Comparison of ENCODE assay signal across 13 mouse cellular contexts in the genomic region with DNA sequence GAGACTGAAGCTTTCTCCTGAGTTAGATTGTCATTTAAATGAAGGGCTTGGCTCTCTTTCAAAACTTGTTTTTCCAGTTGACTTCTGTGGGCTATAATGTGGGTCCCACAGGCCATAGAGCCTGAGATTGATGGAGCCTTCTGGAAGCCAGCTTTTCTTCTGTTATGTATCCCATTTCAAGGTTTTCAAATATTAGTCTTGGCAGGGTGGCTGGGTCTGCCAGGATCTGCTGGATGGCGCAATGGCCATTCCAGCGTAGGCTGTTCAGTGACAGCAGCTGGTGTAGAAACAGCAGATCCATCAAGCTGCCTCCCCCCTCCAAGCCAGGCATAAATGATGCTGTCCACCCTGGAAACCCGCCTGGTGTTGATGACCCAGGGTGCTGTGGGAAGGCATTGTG.
DNase-seq lines count a peak whose midpoint lies in the region; ATAC-seq and TF ChIP-seq lines count a peak whose summit lies in the region.
"Had no signal": no experiment of that assay in that cellular context is flagged by ENCODE, and none has a peak within 500 bp of the region (broad histone marks: within the 10 kb centered on the region; RNA-seq: fewer than 3 reads in every experiment).

No protein-coding gene starts in this region.

- ATAC-seq in forebrain, embryonic 16.5 days, result peak; percentile 41; the same call in 1 of the 2 replicates
- no peak for ATAC-seq in forebrain, embryonic 11.5 days (replicated peaks; ENCODE audit: low FRiP score)
- ATAC-seq in midbrain, postnatal 0 days (ENCODE audit: low FRiP score), result no peak
- ATAC-seq in midbrain, embryonic 16.5 days, result no peak
- peak; percentile 93 for ATAC-seq in lung, embryonic 16.5 days (ENCODE audit: low read depth)

- H3K4me2 ChIP-seq in forebrain, embryonic 16.5 days (ENCODE audit: low read length), result no peak overlapping the region
- no peak overlapping the region for H3K4me2 ChIP-seq in forebrain, embryonic 11.5 days (ENCODE audit: low read depth, low read length, severe bottlenecking)
- no peak overlapping the region for H3K4me2 ChIP-seq in midbrain, postnatal 0 days (ENCODE audit: low read depth, low read length, poor library complexity, severe bottlenecking)
- no peak overlapping the region for H3K4me2 ChIP-seq in midbrain, embryonic 16.5 days (ENCODE audit: low read length)
- H3K4me2 ChIP-seq in lung, embryonic 16.5 days (ENCODE audit: low read depth, low read length), result no peak overlapping the region

- H3K27ac ChIP-seq in forebrain, embryonic 16.5 days (ENCODE audit: low read length), result no peak overlapping the region
- no peak overlapping the region for H3K27ac ChIP-seq in forebrain, embryonic 11.5 days (ENCODE audit: low read depth, low read length)
- no peak overlapping the region for H3K27ac ChIP-seq in midbrain, postnatal 0 days (ENCODE audit: low read depth, low read length)
- H3K27ac ChIP-seq in midbrain, embryonic 16.5 days (ENCODE audit: low read length), result no peak overlapping the region
- peak overlapping the region; percentile 57; the same call in 1 of the 2 replicates for H3K27ac ChIP-seq in lung, embryonic 16.5 days (ENCODE audit: low read length)
- H3K27ac ChIP-seq: heart, adult 2 months; layer of hippocampus, adult 2 months had no signal

- no peaks in the 10 kb centered on the region for H3K9me3 ChIP-seq in forebrain, embryonic 16.5 days (ENCODE audit: control insufficient read depth, low read length)
- H3K9me3 ChIP-seq in forebrain, embryonic 11.5 days (ENCODE audit: control insufficient read depth, low read length), result no peaks in the 10 kb centered on the region
- no peaks in the 10 kb centered on the region for H3K9me3 ChIP-seq in midbrain, postnatal 0 days (ENCODE audit: low read length)
- no peaks in the 10 kb centered on the region for H3K9me3 ChIP-seq in midbrain, embryonic 16.5 days (replicated peaks; ENCODE audit: control insufficient read depth, low read length, poor library complexity, severe bottlenecking)
- H3K9me3 ChIP-seq in lung, embryonic 16.5 days (ENCODE audit: control insufficient read depth, low read length), result no peaks in the 10 kb centered on the region

- 76% methylated on average over 3 of the region's 3 CpGs for WGBS in forebrain, embryonic 16.5 days
- 94% methylated on average over 3 of the region's 3 CpGs for WGBS in forebrain, embryonic 11.5 days
- WGBS in midbrain, postnatal 0 days, result 83% methylated on average over 3 of the region's 3 CpGs
- 83% methylated on average over 3 of the region's 3 CpGs for WGBS in midbrain, embryonic 16.5 days
- 47% methylated on average over 3 of the region's 3 CpGs for WGBS in lung, embryonic 16.5 days

- no peak overlapping the region for H3K9ac ChIP-seq in forebrain, embryonic 16.5 days (replicated peaks; ENCODE audit: low read depth, low read length)
- no peak overlapping the region for H3K9ac ChIP-seq in forebrain, embryonic 11.5 days (ENCODE audit: low read length)
- no peak overlapping the region for H3K9ac ChIP-seq in midbrain, postnatal 0 days (replicated peaks; ENCODE audit: low read length, poor library complexity, severe bottlenecking)
- H3K9ac ChIP-seq in midbrain, embryonic 16.5 days (ENCODE audit: low read depth, low read length), result no peak overlapping the region
- H3K9ac ChIP-seq in lung, embryonic 16.5 days (ENCODE audit: low read length), result no peak overlapping the region

- H3K4me3 ChIP-seq in forebrain, embryonic 16.5 days (replicated peaks; ENCODE audit: low read length), result no peak overlapping the region
- no peak overlapping the region for H3K4me3 ChIP-seq in forebrain, embryonic 11.5 days (ENCODE audit: low read depth, low read length)
- no peak overlapping the region for H3K4me3 ChIP-seq in midbrain, postnatal 0 days (ENCODE audit: low read depth, low read length)
- H3K4me3 ChIP-seq in midbrain, embryonic 16.5 days (ENCODE audit: low read depth, low read length), result no peak overlapping the region
- H3K4me3 ChIP-seq in lung, embryonic 16.5 days (ENCODE audit: low read length), result no peak overlapping the region
- H3K4me3 ChIP-seq: heart, adult 2 months; layer of hippocampus, adult 2 months had no signal

- no peaks in the 10 kb centered on the region for H3K27me3 ChIP-seq in forebrain, embryonic 16.5 days (replicated peaks; ENCODE audit: control insufficient read depth, insufficient read depth, low read length)
- no peaks in the 10 kb centered on the region for H3K27me3 ChIP-seq in forebrain, embryonic 11.5 days (ENCODE audit: control insufficient read depth, insufficient read depth, low read length)
- no peaks in the 10 kb centered on the region for H3K27me3 ChIP-seq in midbrain, postnatal 0 days (ENCODE audit: insufficient read depth, low read length)
- H3K27me3 ChIP-seq in midbrain, embryonic 16.5 days (ENCODE audit: control insufficient read depth, insufficient read depth, low read depth, low read length), result no peaks in the 10 kb centered on the region
- H3K27me3 ChIP-seq in lung, embryonic 16.5 days (ENCODE audit: control insufficient read depth, insufficient read depth, low read depth, low read length), result no peaks in the 10 kb centered on the region

- no peaks in the 10 kb centered on the region for H3K36me3 ChIP-seq in forebrain, embryonic 16.5 days (ENCODE audit: control insufficient read depth, insufficient read depth)
- no peaks in the 10 kb centered on the region for H3K36me3 ChIP-seq in forebrain, embryonic 11.5 days (ENCODE audit: control insufficient read depth, insufficient read depth, low read length)
- H3K36me3 ChIP-seq in midbrain, postnatal 0 days (ENCODE audit: insufficient read depth, low read length), result no peaks in the 10 kb centered on the region
- H3K36me3 ChIP-seq in midbrain, embryonic 16.5 days (ENCODE audit: control insufficient read depth, insufficient read depth, low read length), result no peaks in the 10 kb centered on the region
- H3K36me3 ChIP-seq in lung, embryonic 16.5 days (ENCODE audit: control insufficient read depth, insufficient read depth, low read length), result no peaks in the 10 kb centered on the region

- DNase-seq in forebrain, embryonic 11.5 days (ENCODE audit: low spot score), result no peak
- peak; percentile 53 for DNase-seq in midbrain, postnatal 0 days (ENCODE audit: low spot score)
- no peak for DNase-seq in kidney, adult 18-20 months
- DNase-seq in ovary, postnatal 36 days (ENCODE audit: low spot score), result no peak
- DNase-seq: adrenal gland, adult 8-10 months; cerebellum, adult 11 months; heart, adult 2 months; kidney, adult 9 months; thymus, postnatal 14 days had no signal

- H3K4me1 ChIP-seq in forebrain, embryonic 16.5 days (replicated peaks; ENCODE audit: control insufficient read depth, insufficient read depth, low read length), result peaks cover 5% of the 10 kb centered on the region
- H3K4me1 ChIP-seq in forebrain, embryonic 11.5 days (replicated peaks; ENCODE audit: control insufficient read depth, insufficient read depth, low read length), result no peaks in the 10 kb centered on the region
- H3K4me1 ChIP-seq in midbrain, postnatal 0 days (ENCODE audit: insufficient read depth, low read length), result no peaks in the 10 kb centered on the region
- no peaks in the 10 kb centered on the region for H3K4me1 ChIP-seq in midbrain, embryonic 16.5 days (ENCODE audit: control insufficient read depth, insufficient read depth, low read length)
- H3K4me1 ChIP-seq in lung, embryonic 16.5 days (replicated peaks; ENCODE audit: control insufficient read depth, insufficient read depth, low read length), result no peaks in the 10 kb centered on the region; the same call in 1 of the 2 replicates

- no peak for TF ChIP-seq CTCF in midbrain, postnatal 0 days (IDR thresholded peaks at IDR 0.05)

Comparison
In these comparisons a context has a peak if more than half of its experiments do, and no peak if none do; other contexts are left out.
1. ATAC-seq: peak in forebrain, embryonic 16.5 days (single experiment) and lung, embryonic 16.5 days (single experiment); none in forebrain, embryonic 11.5 days (single experiment), midbrain, postnatal 0 days (single experiment) and midbrain, embryonic 16.5 days (single experiment).